Mouse (Mus musculus): ENCODE data around the gene Cdc42ep5.

The Cdc42ep5 gene

GRCm38 (mm10) chr7:4127894-4128293 lies 36.8 kb downstream of the Cdc42ep5 start:
- no peak for DNase-seq (ENCODE audit: low spot score in 2 of 2)

GRCm38 (mm10) chr7:4126992-4127785 lies 37.5 kb downstream of the Cdc42ep5 start:
- DNase-seq (ENCODE audit: low spot score in 2 of 2), result no peak

DNA sequence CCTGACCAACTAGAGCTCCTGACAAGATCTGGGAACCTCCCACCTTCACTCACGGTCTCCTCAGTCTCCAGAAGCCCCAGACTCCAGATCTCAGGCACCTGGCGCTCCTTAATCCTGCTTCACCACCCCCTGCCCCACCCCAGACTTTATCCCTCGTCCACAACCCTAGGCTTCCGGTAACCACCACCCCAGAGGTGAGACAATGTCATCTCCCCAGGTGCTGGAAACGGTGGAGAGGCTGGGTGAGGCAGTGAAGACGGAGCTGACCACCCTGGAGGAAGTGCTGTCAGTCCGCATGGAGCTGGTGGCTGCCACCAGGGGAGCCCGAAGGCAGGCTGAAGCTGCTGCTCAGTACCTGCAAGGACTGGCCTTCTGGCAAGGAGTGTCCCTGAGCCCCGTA lies 39.4 kb downstream of the Cdc42ep5 start:
- no peak for DNase-seq (ENCODE audit: low spot score in 2 of 2)

DNA sequence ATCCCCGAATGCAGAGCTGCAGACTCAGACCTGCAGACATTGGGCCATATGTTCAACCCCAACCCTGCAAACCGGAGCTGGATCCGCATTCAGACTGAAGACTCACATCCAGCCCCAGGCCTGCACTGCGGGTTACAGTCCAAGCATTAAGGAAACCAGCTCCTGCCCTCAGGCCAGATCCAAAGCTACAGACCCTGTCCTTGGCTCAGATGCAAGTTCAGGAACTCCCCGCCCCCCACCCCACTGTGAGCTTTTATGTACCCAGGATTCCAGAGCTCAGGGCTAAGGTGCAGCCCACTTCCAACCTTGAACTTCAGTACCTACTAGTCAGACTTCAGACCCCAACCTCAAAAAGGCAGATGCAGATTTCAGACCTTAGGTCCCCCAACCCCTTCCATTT lies 39.8 kb downstream of the Cdc42ep5 start:
- no peak for DNase-seq (ENCODE audit: low spot score in 2 of 2)

DNA sequence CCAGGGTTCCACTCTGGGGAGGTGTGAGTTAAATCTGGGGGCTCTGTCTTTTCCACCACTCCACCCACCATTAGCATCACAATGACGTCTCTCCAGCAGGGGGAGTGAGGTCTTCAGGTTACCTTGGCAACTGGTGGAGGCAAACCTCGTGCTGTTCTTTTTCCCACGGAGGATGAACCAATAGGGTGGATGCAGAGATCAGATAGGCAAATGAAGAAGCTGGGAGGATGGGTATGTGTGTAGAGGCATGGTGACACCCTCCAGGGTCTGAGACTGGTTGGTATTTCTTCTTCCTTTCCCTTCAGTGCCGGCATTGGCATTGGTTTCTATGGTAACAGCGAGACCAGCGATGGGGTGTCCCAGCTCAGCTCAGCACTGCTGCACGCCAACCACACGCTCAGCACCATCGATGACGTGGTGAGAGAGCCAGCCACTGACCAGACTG lies 40.3 kb downstream of the Cdc42ep5 start:
- DNase-seq (ENCODE audit: low spot score in 2 of 2), result peak; percentile 87 to 91

GRCm38 (mm10) chr7:4123732-4124131 lies 40.9 kb downstream of the Cdc42ep5 start:
- DNase-seq (ENCODE audit: low spot score in 2 of 2), result peak; percentile 75 to 77

- DNase-seq (ENCODE audit: low spot score in 2 of 2), result no peak
Observed at GRCm38 (mm10) chr7:4122783-4123182, 41.9 kb downstream of the Cdc42ep5 start.

GRCm38 (mm10) chr7:4122076-4122768 lies 42.4 kb downstream of the Cdc42ep5 start:
- no peak for DNase-seq (ENCODE audit: low spot score in 2 of 2)

- DNase-seq (ENCODE audit: low spot score in 2 of 2), result peak in 1 of 2 experiments; percentile 68
Observed at GRCm38 (mm10) chr7:4119976-4120921, 44.4 kb downstream of the Cdc42ep5 start.

DNA sequence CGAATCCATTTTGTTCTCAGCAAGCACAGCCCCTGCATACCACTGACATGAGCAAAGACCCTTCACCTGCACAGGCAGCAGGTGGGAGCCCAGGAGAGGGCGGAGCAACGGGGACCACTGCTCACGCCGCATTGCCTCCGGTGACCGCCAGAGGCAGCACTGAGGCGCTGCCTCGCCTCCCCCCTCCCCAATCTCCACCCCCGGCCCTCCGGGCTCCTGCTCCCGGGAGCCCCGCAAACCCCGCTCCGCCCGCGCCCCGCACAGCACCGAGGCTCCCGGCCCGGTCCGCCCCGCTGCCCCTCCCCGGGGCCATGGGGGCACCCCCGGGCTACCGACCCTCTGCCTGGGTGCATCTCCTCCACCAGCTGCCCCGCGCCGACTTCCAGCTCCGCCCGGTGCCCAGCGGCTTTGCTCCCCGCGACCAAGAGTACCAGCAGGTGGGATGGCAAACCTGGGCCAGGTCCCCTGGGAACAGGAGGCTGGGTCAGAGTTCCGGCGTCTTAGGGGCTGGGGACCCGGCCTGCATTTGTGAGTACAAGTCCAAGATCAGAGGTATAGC lies 45.2 kb downstream of the Cdc42ep5 start, which contains the start of gene Ttyh1:
TSS of gene Ttyh1 (plus strand) at position 65 of the 559 bp plus-strand sequence.
- DNase-seq (ENCODE audit: low spot score in 2 of 2), result peak in 1 of 2 experiments; percentile 64

DNA sequence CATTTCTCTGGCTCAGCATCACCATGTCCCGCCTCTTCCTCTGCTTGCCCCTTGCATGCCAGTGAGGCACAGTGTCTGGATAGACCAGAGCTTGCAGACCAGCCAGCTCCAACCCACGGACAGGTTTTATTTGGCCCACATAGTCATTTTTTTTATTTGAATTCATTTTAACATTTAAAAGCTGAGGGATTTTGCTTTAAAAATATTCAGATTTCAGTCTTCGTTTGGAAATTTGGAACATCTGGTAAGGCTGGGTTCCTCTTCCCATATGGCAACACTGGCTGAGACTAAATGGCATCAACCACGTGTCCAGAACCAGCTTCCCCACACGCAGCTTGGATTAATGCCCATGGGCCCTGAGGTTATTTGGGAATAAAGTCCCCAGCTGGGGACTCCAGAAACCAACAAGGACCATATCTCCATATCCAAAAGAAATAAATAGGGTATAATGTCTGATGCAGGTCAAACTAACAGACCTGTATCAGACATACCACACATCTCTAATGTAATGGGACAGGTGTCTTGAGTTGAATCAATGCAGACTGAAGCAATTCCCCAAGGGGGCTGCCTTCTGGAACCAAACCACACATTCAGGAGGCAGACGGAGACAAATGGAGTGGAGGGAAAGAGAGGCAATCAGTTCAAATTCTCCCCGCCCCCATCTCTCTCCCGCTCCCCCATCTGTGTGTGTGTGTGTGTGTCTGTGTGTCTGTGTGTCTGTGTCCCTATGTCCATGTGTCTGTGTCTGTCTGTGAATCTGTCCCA lies 47.4 kb downstream of the Cdc42ep5 start:
- peak; percentile 39 to 50 for DNase-seq (ENCODE audit: low spot score in 2 of 2)

DNA sequence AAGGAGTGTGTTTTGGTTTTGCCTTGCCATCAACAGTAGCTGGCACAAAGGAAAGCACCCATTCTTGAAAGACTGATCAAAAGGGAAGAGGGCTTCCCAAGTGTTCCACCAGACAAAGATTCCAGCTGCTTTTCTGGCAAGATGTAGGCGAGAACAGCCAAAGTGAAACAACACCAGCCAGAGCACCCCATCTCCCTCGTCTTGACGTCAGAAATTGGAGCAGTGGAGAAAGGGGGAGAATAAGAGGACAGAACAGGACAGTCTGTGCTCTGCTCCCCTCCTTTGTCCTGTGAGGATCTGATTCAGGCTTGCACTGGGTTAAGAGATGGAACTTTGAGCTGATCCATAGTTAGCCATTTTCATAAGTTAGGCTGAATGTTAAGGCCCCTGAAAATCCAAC lies 52.9 kb downstream of the Cdc42ep5 start:
- DNase-seq (ENCODE audit: low spot score in 2 of 2), result no peak

DNA sequence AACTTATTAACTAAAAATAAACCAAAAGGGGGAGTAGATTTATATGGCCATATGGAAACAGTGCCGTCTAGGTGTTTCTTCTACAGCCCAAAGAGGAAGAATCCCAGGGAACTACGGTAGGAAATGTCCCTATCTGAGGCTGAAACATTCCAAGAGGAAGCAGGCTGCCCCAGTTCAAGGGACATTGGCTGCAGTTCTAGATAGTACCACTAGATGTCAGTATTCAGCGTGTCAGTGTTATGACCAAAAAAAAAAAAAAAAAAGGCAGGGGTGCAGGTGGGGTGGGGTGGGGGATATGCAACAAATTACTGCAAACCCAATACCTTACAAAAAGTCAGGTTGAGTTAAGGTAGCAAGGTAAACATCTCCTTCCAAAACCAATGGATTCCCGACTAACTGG lies 61.2 kb downstream of the Cdc42ep5 start:
- no peak for DNase-seq (ENCODE audit: low spot score in 2 of 2)

Data from right cerebral cortex, postnatal 36 days (tissue).